Mouse (Mus musculus) kidney, adult 18-20 months (tissue): ENCODE measurements at regions not wholly inside any gene's neighbourhood (a gene's known extent, or its start where the extent isn't known, plus 50 kb on each side); places are given as distances from the start of the nearest gene placed in this dataset.

Experiments used
- DNase-seq: peaks from one replicate; pipeline ENCODE4 v3.0.0; 2021

DNA sequence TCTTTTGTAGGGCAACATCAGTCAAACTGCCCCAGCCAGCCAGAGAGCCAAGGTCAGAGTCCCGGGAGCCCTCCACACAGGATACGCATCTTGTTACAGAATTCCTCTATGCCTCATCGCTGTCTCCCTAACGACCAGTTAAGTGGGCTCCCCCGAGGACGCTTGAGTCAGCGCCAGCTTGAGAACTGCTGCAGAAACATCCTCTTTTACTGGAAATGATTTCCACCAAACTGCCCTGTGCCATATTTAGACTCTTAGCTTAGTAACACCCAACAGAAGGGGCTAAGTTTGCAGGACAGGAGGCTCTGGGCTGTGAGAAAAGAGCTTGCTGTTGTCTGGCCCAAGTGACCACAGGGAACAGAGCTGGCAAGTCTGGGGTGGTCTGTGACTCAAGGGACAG is 357.0 kb downstream of the Setd4 start:
- DNase-seq = no peak

DNA sequence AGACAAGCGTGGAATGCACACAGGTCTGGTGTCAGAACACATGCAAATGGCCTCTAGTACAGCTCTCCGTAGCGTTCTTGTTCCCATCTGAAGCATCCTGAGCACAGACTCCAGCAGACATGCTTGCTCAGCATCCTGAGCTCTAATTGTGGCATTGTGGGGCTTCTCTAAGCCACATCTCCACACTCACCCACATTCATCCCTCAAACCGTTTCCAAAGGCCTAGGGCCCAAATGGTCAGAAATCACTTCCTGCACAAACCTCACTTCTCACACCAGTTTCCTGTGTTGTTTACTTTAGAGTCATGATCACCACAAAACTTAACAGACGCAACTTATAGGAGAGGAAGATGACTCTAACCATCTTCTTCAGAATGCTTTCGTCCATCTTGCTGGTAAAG is 358.1 kb downstream of the Setd4 start:
- DNase-seq = no peak

DNA sequence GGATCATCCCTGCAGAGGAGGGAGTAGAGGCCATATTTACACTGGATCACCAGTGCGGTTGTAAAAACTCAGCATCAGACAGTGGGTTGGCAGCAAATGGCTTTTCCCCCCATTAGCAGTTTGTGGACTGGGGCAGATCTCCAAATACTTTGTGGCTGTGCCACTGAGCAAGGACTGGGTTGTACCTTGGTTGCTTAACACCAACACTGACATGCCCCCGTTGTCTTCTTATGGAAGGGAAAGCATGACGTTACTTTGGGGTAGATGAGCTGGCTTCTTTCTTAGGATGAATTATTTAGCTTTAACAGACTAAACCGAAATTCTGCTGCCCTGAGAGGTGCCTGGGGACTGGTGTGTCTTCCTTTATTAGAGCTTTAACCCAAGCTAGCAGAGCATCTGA is 365.0 kb downstream of the Setd4 start:
- DNase-seq = no peak

DNA sequence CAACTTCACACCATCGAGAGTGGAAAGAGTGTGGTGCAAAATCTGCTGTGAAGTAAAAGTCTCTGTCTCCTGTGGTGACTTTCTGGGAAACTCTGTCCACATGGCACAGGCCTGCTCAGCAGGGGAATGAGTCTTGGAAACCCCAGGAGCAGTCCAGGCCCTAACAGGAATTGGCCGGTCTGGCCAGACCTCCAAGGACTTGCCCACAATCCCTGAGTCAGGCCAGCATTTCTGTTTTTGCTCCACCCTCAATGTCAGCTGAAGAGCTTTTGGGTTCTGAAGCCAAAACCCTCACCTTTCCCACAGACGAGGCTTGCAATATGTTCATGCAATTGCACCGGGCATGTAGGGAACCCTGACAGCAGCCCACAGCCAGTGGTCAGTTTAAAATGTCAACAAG is 365.5 kb downstream of the Setd4 start:
- no peak for DNase-seq

DNA sequence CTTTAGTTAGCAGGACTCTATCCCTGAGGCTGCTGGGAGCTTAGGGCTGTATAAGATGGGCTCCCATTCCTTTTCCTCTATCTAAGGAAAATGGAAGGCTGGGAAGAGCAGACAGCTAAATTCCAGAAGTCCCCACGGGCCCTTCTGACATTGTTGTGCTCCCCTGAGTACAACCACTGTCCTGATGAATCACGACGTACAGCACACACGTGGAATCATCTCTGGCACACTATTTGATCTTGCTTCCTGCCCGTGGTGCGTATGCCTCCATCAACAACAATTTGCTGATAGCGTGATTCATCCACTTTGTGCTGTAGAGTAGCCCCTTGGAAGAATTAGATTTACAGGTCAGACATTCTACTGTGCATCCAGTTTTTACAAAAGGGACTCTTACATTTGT is 378.2 kb downstream of the Setd4 start:
- no peak for DNase-seq

DNA sequence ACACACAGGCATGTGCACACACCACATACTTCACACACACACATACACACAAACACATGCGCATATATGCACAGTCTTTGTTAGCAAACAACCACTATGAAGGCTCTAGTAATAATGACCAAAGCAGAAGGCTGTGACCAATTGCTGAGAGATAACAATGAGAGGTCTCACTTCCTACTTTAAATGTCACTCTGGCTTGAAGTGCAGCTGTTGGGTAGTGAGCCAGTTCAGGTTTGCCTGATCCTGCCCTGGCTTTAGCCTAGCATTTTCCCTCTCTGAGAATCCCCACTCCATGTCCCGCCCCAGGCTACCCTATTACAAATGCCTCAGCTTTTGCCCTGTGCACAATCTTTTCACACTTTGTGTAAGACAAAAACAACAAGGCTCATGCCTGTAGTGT is 378.7 kb downstream of the Setd4 start:
- DNase-seq = no peak

DNA sequence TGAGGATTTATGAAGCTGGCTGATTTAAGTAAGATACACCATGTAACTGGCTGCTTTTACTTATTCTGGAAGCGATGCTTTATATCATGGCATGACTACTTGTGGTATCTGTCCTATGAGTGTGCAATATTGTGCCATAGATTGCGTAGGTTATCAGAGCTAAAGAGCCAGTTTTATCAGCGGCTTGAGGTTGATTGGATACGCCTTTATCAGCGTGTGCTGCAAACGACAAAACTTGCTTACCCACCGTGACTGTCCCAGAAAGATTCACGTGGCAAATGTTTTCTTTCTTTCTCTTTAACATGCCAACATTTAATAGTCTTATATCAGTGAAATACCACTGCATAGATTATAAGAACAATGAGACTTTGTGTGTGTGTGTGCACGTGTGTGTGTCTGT is 384.1 kb downstream of the Setd4 start:
- no peak for DNase-seq

DNA sequence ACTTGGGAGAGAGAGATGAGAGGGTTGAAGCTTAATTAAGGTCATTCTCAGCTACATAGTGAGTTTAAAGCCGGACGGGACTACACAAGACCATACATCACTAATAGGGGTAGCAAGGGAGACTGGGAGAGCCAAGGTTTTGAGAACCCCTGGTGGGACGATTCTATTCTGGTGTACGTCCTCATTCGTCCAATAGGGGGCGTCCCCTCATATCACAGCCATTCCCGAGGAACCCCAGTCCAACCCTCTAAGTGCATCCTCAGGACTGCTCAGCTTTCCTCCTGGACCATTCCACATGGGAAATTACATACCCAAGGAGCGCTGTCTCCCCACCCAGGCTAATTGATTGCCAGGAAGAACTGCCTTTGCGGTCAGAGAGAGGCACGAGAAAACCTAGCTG is 385.5 kb downstream of the Setd4 start:
- DNase-seq = no peak

DNA sequence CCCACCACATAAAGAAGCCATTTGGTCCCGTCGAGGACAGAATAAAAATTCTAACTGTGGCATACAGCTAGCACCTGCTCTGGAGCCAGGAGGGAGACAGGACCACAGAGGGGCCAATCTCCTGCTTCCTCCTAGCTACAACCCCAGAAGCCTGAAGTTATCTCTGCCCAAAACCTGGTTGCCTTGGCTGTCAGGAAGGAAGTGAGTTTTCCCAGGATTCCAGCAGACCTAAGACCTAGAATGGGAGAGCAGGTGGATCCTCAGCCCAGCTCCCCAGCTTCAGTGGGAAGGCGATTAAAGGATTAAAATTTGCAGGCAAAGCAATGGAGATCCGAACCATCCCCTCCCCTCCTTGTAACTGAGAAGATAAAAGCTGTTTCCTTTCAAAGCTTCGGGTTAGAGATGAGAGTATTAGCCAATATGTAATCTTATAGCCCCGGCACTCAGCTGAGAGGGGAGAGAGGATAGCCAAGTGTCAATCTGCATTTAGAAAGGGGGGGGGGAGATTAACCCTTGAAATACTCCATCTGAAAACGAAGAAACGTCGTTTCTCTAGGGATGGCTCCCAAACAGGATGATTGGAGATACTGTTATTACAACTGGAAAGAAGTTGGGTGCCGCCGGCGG is 386.1 kb downstream of the Setd4 start:
- DNase-seq = no peak

DNA sequence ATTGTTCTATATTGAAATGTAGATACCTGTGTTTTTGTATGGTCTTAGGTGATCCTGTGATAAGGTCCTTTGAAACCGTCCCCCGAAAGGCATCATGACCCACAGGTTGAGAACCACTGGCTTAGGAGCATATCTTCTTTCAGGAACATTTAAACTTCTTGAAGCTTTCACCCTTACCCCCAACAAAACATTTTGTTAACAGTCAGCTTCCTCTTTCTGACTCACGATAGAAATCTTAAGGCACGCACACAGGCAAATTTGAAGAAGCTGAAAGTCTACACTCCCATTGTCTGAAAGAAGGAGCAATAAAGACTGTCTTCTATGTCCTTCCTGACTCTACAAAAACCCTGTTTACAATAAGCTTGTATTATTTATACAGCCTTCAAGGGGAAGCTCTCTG is 388.2 kb downstream of the Setd4 start:
- DNase-seq = no peak

DNA sequence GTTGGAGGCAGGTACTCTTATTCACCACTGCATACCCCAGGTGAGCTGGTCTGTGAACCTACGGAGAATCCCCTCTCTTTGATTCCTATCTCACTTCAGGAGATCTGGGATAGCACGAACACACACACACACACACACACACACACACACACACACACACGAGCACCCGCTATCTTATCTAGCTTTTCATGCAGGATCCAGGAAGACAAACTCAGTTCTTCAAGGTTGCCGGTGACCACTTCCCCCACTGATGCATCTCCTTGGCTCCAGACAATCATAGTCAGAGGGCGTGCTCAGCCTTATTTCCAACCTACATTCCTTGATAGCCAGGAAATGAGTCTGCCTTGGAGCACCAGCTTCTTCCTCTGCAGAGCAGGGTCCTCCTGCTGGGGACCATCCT is 387.7 kb upstream of the Runx1 start:
- no peak for DNase-seq

DNA sequence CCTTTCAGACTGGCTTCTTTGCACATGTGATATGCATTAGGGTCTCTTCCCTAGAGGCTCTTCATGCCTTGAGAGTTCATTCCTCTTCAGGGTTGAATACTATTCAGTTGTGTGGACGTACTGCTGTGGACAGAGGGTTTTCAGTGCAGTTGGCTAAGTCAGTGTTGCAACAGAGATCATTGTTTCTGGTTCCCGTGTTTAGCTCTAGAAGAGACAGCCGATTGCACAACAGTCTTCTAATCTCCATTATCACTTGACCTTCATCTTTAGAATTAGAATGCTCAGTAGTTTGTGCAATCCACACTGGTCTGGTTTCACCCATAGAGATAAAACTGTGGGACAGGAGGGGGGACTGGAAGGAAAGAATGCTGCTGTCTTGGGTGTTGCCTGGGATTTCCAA is 381.7 kb upstream of the Runx1 start:
- DNase-seq = no peak

DNA sequence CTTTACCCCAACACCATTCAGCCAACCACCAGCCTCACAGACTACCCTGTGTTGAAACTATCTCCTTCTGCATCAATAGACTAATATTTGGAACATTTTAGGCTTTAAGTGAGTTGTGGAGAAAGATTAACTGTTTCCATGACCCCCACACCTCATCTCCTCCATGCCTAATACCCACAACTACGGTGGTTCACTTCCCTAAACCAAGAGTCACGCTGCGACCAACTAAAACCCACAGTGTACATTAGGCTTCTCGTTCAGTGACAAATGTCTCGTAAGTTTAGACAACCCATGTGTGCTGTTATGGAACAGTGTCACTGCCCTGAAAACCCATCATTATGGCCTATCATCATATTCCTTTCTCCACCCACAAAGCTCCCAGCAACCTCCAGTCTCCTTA is 381.3 kb upstream of the Runx1 start:
- DNase-seq = no peak

DNA sequence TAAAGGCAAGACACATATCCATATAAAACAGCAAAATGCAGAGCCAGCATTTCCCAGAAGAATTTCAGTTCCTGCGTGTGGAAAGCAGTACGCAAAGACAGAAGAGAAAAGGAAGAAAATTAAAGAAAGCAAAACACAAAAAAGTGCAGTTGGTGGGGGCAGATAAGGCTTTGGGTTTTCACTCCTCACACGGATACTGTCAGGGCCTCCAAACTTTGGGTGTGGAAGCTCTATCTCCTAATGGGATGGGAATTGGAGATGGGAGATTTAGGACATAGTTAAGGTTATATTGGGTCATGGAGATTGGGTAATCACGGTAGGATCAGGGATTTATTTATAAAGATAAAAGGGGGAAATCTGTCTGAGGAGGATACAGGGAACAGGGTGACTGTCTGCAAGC is 380.4 kb upstream of the Runx1 start:
- no peak for DNase-seq

DNA sequence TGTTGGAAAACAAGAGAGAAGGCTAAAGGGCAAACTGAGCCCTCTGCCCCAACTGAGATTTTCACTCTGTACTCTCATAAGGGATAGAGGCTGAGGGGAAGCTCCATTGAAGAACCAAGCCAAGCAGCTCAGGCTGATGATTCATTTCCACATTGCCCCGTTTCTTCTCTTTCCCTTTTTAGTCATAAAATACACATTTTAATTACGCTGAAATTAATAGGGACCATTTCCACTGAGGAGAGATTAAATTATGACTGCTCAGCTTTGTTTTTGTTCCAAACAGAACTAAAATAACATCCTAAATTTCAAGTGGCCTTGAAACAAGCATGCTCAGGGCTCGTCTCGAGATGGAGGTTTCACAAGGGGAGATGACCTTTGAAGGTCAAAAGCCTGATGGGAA is 378.7 kb upstream of the Runx1 start:
- no peak for DNase-seq

DNA sequence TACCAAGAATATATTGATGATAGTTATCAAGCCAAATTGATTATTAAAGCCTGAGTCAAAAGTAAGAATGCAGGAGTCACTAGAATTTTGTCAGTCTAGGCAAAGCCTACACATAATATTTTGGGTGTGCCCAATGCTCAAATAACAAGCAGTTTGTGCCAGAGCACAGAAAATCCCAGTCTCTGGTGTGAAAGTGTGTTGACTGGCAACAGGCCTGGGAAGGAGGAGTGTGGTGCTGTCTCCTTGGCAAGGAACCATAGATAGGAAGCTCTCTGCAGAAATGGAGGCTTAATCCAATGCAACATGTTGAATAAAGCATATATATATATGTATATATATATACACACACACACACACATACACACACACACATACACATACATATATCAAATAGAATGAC is 376.6 kb upstream of the Runx1 start:
- DNase-seq = no peak

DNA sequence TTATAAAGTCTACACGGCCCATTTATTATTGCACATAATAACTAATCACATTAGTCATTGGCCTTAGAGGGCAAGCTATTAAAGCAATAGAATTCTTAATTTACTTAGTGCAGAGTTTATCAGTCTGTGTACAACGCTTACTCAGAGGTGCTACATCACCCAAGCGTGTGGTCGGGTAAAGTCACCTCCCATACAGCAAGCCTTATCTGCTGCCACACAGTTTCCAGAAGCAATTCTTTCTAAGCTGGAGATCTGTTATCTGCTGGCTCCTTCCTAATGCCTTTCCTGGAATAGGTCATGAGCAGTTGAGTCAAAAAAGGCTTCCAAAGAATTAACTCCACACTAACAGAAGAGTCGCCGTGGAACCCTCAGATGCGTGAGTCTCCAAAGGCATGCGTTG is 371.4 kb upstream of the Runx1 start:
- DNase-seq = no peak

DNA sequence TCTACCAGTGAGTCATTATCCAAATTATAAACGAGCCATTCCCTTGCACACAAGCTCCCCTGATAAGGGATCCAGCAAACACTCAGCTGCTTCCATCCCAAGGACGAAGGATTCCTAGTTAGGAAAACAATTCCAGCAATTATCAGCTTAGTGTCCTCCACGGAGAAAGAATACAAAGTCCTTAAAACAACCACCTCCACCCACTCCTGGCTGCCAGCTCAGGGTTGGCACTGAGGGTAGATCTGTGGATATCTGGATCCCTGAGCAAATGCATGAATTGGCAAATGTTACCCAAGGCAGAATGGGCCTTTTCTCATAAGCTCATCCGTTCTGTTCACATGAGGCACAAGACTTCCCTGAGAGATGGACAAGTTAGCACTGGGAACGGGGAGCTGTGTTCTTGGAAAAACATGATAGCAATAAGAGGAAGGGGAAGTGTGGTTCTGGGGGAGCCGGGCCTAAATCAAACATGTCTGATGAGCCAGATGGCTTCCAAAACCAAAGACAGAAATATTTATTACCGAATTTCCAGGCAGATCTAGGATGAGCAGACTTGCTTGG is 368.1 kb upstream of the Runx1 start:
- DNase-seq = no peak

DNA sequence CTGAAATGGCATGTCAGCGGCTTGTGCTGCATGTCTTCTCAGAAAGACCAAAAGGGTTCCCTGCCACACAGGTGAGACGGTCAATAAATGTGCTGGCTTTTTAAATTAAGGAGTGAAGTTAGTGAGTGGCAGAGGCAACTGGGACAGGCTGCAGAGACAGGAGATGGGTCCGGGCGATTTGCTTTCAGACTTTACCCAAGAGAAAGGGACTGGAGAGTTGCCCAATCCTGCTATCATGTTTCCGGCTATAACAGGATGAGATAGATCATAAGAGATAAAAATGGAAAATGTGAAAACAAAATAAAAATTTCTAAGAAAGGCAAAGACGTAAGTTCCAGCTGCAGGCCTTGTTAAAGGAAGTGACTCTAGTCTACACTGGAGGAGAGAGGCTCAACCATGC is 367.3 kb upstream of the Runx1 start:
- DNase-seq = no peak

DNA sequence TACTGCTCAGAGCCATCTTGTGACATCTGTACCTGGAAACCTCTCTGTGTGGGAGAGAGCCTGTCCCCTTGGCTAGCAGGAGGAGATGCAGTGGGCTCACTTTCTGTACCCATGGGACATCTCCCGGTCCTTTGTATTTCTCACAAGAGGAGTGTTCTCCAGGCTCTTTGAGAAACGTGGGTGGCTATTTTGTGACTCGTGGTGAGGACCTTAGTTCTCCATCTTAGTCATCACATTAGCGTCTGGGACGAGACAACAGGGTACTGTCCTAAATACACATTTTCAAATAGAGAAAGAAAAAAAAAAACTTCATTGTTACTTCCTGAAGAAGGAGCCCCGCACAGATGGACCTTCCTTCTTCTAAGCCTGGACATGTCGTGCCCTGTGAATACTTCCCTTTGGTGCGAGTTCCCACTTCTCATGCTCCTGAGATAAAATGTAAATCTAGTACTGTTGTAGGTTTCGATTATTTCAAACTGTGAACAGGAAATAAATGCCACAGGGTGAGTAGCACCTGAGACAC is 366.8 kb upstream of the Runx1 start:
- DNase-seq = no peak

DNA sequence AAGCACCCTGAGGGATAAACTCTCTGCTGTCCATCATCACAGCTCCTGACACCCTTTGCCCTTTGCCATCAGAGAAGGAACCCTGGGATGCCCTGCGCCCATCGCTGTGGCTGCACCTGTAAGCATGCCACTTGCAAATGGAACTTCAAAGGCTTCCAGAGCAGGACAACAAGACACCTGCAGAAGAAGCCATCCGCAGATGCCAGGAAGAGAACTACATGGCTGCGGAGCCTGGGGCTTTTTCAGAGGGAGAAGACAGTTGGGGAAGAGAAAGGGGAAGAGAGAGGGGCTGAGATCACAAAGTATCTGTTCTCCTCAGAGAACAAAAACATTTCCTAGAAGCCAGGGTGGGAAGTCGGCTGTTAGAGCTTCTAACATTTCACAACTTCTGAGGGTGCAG is 365.2 kb upstream of the Runx1 start:
- DNase-seq = no peak

DNA sequence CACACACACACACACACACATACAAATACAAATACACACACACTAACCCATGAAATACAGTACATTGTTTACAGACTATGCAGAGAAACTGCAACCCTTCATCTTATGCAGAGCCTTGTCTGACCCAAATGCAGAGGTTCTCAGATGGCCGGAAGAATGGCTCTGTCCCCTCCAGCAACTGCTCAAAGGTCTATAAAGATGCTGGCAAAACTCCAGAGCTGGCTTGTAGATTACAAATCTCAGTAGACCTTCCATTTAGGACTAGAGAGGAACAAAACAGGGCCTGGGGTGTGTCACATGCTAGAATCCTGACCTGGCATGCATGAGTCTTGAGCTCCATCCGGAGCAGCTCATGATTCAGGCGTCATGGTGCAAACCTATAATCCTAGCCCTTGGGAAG is 364.4 kb upstream of the Runx1 start:
- DNase-seq = no peak

DNA sequence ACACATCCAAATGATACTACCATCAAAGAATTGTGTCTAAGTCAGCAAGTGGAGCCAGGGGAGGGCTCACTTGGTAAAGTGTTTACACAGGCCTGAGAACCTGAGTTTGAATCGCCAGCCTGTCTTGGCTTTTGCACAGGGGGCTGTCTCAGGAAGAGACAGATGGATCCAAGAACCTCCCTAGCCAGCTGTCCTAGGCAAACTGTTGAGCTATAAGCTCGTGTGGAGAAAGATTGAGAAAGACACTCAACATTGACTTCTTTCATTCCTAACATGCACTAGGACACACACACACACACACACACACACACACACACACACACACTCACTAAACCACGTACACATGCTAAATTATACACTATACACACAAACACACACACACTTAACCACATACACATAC is 363.9 kb upstream of the Runx1 start:
- DNase-seq = no peak

DNA sequence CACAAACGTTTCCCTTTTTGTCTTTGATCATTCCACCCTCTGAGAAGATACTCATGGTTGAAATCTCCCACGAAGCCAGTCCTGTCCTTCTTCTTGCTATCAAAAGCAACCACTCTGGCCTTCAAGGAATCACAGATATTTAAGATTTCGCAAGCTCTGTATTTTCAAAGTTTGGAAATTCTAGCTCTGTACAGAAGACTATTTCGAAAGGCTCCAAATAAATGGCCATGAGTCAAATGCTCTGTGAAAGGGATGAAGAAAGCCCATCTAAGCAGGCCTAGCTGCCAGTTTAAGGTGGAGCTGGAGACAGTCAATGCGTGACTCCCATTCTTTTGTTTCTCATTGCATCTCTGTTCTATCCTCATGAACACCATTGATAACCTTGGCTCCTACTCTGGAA is 363.5 kb upstream of the Runx1 start:
- DNase-seq = no peak

DNA sequence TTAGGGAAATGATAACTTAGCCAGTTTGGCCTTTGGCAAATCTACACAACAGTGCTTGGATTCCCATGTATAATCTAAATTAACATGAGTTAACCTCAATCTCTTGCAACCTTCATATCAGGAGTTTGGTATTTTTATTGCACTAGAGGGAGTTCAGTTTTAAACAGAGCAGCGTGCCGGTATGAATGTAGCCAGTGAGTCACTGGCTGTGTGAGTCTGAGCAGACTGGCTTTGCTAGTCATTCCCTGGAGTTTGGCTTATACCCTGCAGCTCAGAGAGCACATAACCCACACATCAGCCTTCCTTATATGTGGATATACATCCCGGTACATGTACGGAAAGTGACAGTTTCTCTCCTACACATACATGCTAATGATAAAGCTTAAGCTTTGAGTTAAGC is 360.6 kb upstream of the Runx1 start:
- no peak for DNase-seq
